Mouse (Mus musculus): ENCODE results near the gene Ccdc97. TPM values are rescaled to one million over a fixed set of nuclear protein-coding genes. Genes with fewer than 3 reads are reported as not detected.

The Ccdc97 gene
- polyA plus RNA-seq, 2 experiments: 28.4 to 64.5 TPM

GRCm38 (mm10) chr7:25671686-25672085, 47.2 kb downstream of the Ccdc97 start:
- H3K27me3 ChIP-seq (ENCODE audit: control insufficient read depth, insufficient read depth, low read length): peaks cover 25% of the 10 kb centered on the region
- DNase-seq (ENCODE audit: low spot score) (no peak), ATAC-seq (ENCODE audit: low FRiP score, low read depth) (no peak)
- peaks cover 21% of the 10 kb centered on the region for H3K36me3 ChIP-seq (ENCODE audit: control insufficient read depth, insufficient read depth, low read length)
- peaks cover 3% of the 10 kb centered on the region; the same call in 1 of the 2 replicates for H3K4me1 ChIP-seq (ENCODE audit: control insufficient read depth, insufficient read depth, low read length)
- no peak for TF ChIP-seq POLR2A (IDR thresholded peaks at IDR 0.05; ENCODE audit: borderline replicate concordance, extremely low read depth, insufficient read depth, insufficient read length)
- 66% methylated on average over 2 of the region's 2 CpGs for WGBS
- H3K27ac ChIP-seq (replicated peaks; ENCODE audit: low read depth, low read length): no peak overlapping the region
- H3K9ac ChIP-seq (ENCODE audit: low read depth, low read length, severe bottlenecking): no peak overlapping the region
- H3K9me3 ChIP-seq (ENCODE audit: control insufficient read depth, low read length): no peaks in the 10 kb centered on the region
- no peak overlapping the region for H3K4me2 ChIP-seq (replicated peaks; ENCODE audit: low read depth, low read length, severe bottlenecking)
- no peak overlapping the region for H3K4me3 ChIP-seq (replicated peaks; ENCODE audit: low read length)

GRCm38 (mm10) chr7:25670096-25670495, 48.8 kb downstream of the Ccdc97 start:
- no peak overlapping the region for H3K4me2 ChIP-seq (replicated peaks; ENCODE audit: low read depth, low read length, severe bottlenecking)
- no peaks in the 10 kb centered on the region for H3K9me3 ChIP-seq (ENCODE audit: control insufficient read depth, low read length)
- peaks cover 3% of the 10 kb centered on the region; the same call in 1 of the 2 replicates for H3K4me1 ChIP-seq (ENCODE audit: control insufficient read depth, insufficient read depth, low read length)
- 93% methylated on average over 4 of the region's 4 CpGs for WGBS
- TF ChIP-seq POLR2A (IDR thresholded peaks at IDR 0.05; ENCODE audit: borderline replicate concordance, extremely low read depth, insufficient read depth, insufficient read length): no peak
- peaks cover 28% of the 10 kb centered on the region for H3K36me3 ChIP-seq (ENCODE audit: control insufficient read depth, insufficient read depth, low read length)
- H3K27me3 ChIP-seq (ENCODE audit: control insufficient read depth, insufficient read depth, low read length): peaks cover 18% of the 10 kb centered on the region
- H3K9ac ChIP-seq (ENCODE audit: low read depth, low read length, severe bottlenecking): no peak overlapping the region
- H3K4me3 ChIP-seq (replicated peaks; ENCODE audit: low read length): no peak overlapping the region
- DNase-seq (ENCODE audit: low spot score) (no peak), ATAC-seq (ENCODE audit: low FRiP score, low read depth) (no peak)
- no peak overlapping the region for H3K27ac ChIP-seq (replicated peaks; ENCODE audit: low read depth, low read length)

GRCm38 (mm10) chr7:25669631-25670030, 49.3 kb downstream of the Ccdc97 start:
- Histone ChIP-seq H3K4me3 (replicated peaks; ENCODE audit: low read length) (no peak overlapping the region), H3K4me1 (ENCODE audit: control insufficient read depth, insufficient read depth, low read length) (no peaks in the 10 kb centered on the region), H3K27me3 (ENCODE audit: control insufficient read depth, insufficient read depth, low read length) (peaks cover 13% of the 10 kb centered on the region), H3K9me3 (ENCODE audit: control insufficient read depth, low read length) (no peaks in the 10 kb centered on the region), H3K27ac (replicated peaks; ENCODE audit: low read depth, low read length) (no peak overlapping the region), H3K4me2 (replicated peaks; ENCODE audit: low read depth, low read length, severe bottlenecking) (no peak overlapping the region), H3K9ac (ENCODE audit: low read depth, low read length, severe bottlenecking) (no peak overlapping the region), H3K36me3 (ENCODE audit: control insufficient read depth, insufficient read depth, low read length) (peaks cover 33% of the 10 kb centered on the region)
- no peak for DNase-seq (ENCODE audit: low spot score)
- TF ChIP-seq POLR2A (IDR thresholded peaks at IDR 0.05; ENCODE audit: borderline replicate concordance, extremely low read depth, insufficient read depth, insufficient read length): no peak
- WGBS: 77% methylated on average over 9 of the region's 9 CpGs
- no peak for ATAC-seq (ENCODE audit: low FRiP score, low read depth)

GRCm38 (mm10) chr7:25669158-25669557, 49.7 kb downstream of the Ccdc97 start:
- no peak for DNase-seq (ENCODE audit: low spot score)
- no peak overlapping the region for H3K4me3 ChIP-seq (replicated peaks; ENCODE audit: low read length)
- H3K36me3 ChIP-seq (ENCODE audit: control insufficient read depth, insufficient read depth, low read length): peaks cover 38% of the 10 kb centered on the region
- H3K4me1 ChIP-seq (ENCODE audit: control insufficient read depth, insufficient read depth, low read length): no peaks in the 10 kb centered on the region
- peaks cover 8% of the 10 kb centered on the region for H3K27me3 ChIP-seq (ENCODE audit: control insufficient read depth, insufficient read depth, low read length)
- no peak for ATAC-seq (ENCODE audit: low FRiP score, low read depth)
- no peaks in the 10 kb centered on the region for H3K9me3 ChIP-seq (ENCODE audit: control insufficient read depth, low read length)
- no peak overlapping the region for H3K4me2 ChIP-seq (replicated peaks; ENCODE audit: low read depth, low read length, severe bottlenecking)
- no peak for TF ChIP-seq POLR2A (IDR thresholded peaks at IDR 0.05; ENCODE audit: borderline replicate concordance, extremely low read depth, insufficient read depth, insufficient read length)
- no peak overlapping the region for H3K9ac ChIP-seq (ENCODE audit: low read depth, low read length, severe bottlenecking)
- 93% methylated on average over 10 of the region's 10 CpGs for WGBS
- H3K27ac ChIP-seq (replicated peaks; ENCODE audit: low read depth, low read length): no peak overlapping the region

- Histone ChIP-seq H3K27ac (replicated peaks; ENCODE audit: low read depth, low read length) (no peak overlapping the region), H3K27me3 (ENCODE audit: control insufficient read depth, insufficient read depth, low read length) (no peaks in the 10 kb centered on the region), H3K9ac (ENCODE audit: low read depth, low read length, severe bottlenecking) (no peak overlapping the region), H3K4me3 (replicated peaks; ENCODE audit: low read length) (no peak overlapping the region), H3K9me3 (ENCODE audit: control insufficient read depth, low read length) (no peaks in the 10 kb centered on the region), H3K4me2 (replicated peaks; ENCODE audit: low read depth, low read length, severe bottlenecking) (no peak overlapping the region), H3K4me1 (ENCODE audit: control insufficient read depth, insufficient read depth, low read length) (no peaks in the 10 kb centered on the region), H3K36me3 (ENCODE audit: control insufficient read depth, insufficient read depth, low read length) (peaks cover 50% of the 10 kb centered on the region)
- ATAC-seq (ENCODE audit: low FRiP score, low read depth): no peak
- TF ChIP-seq POLR2A (IDR thresholded peaks at IDR 0.05; ENCODE audit: borderline replicate concordance, extremely low read depth, insufficient read depth, insufficient read length): no peak
- WGBS: 96% methylated on average over 8 of the region's 8 CpGs
- DNase-seq (ENCODE audit: low spot score): no peak
Observed at GRCm38 (mm10) chr7:25666381-25666780, 52.5 kb downstream of the Ccdc97 start.

Other genes starting within 250 kb of the Ccdc97 start
- gene Ceacam1, start 241.5 kb downstream of the Ccdc97 start, polyA plus RNA-seq (2012; rRNA removed): 1.3 and 1.4 TPM in 2 replicates
- 0.93 and 1.3 TPM in 2 replicates for gene Ceacam1, start 241.5 kb downstream of the Ccdc97 start, polyA plus RNA-seq (2014; fragmentation: Nextera tagmentation; extraction: Ambion mirVana)
- gene Ceacam2, start 179.2 kb downstream of the Ccdc97 start, polyA plus RNA-seq (2012; rRNA removed): 0.03 TPM in 1 of 2 replicates, not detected in the other
- not detected in 2 replicates for gene Ceacam2, start 179.2 kb downstream of the Ccdc97 start, polyA plus RNA-seq (2014; fragmentation: Nextera tagmentation; extraction: Ambion mirVana)
- gene Erich4, start 103.2 kb downstream of the Ccdc97 start, polyA plus RNA-seq (2012; rRNA removed): not detected in 2 replicates
- gene Erich4, start 103.2 kb downstream of the Ccdc97 start, polyA plus RNA-seq (2014; fragmentation: Nextera tagmentation; extraction: Ambion mirVana): not detected in 2 replicates
- gene Dmac2, start 99.7 kb downstream of the Ccdc97 start, polyA plus RNA-seq (2012; rRNA removed): 39.7 and 47.9 TPM in 2 replicates
- gene Dmac2, start 99.7 kb downstream of the Ccdc97 start, polyA plus RNA-seq (2014; fragmentation: Nextera tagmentation; extraction: Ambion mirVana): 32.7 and 34.0 TPM in 2 replicates
- 6.2 and 7.3 TPM in 2 replicates for gene B3gnt8, start 92.4 kb downstream of the Ccdc97 start, polyA plus RNA-seq (2012; rRNA removed)
- 3.4 and 5.1 TPM in 2 replicates for gene B3gnt8, start 92.4 kb downstream of the Ccdc97 start, polyA plus RNA-seq (2014; fragmentation: Nextera tagmentation; extraction: Ambion mirVana)
- gene Bckdha, start 60.1 kb downstream of the Ccdc97 start, polyA plus RNA-seq (2012; rRNA removed): 67.0 and 91.1 TPM in 2 replicates
- gene Bckdha, start 60.1 kb downstream of the Ccdc97 start, polyA plus RNA-seq (2014; fragmentation: Nextera tagmentation; extraction: Ambion mirVana): 54.2 and 59.8 TPM in 2 replicates
- gene Exosc5, start 59.9 kb downstream of the Ccdc97 start, polyA plus RNA-seq (2012; rRNA removed): 64.9 and 77.1 TPM in 2 replicates
- 63.0 and 71.2 TPM in 2 replicates for gene Exosc5, start 59.9 kb downstream of the Ccdc97 start, polyA plus RNA-seq (2014; fragmentation: Nextera tagmentation; extraction: Ambion mirVana)
- gene Tmem91, start 43.9 kb downstream of the Ccdc97 start, polyA plus RNA-seq (2012; rRNA removed): 1.7 and 2.7 TPM in 2 replicates
- gene Tmem91, start 43.9 kb downstream of the Ccdc97 start, polyA plus RNA-seq (2014; fragmentation: Nextera tagmentation; extraction: Ambion mirVana): 3.2 and 3.6 TPM in 2 replicates
- gene B9d2, start 38.3 kb downstream of the Ccdc97 start, polyA plus RNA-seq (2012; rRNA removed): 28.1 and 39.7 TPM in 2 replicates
- 25.1 and 29.2 TPM in 2 replicates for gene B9d2, start 38.3 kb downstream of the Ccdc97 start, polyA plus RNA-seq (2014; fragmentation: Nextera tagmentation; extraction: Ambion mirVana)
- 16.8 and 19.1 TPM in 2 replicates for gene Tgfb1, start 32.1 kb downstream of the Ccdc97 start, polyA plus RNA-seq (2012; rRNA removed)
- gene Tgfb1, start 32.1 kb downstream of the Ccdc97 start, polyA plus RNA-seq (2014; fragmentation: Nextera tagmentation; extraction: Ambion mirVana): 2.5 and 3.6 TPM in 2 replicates
- 66.8 and 73.4 TPM in 2 replicates for gene Hnrnpul1, start 35.7 kb upstream of the Ccdc97 start, polyA plus RNA-seq (2012; rRNA removed)
- 77.1 and 80.7 TPM in 2 replicates for gene Hnrnpul1, start 35.7 kb upstream of the Ccdc97 start, polyA plus RNA-seq (2014; fragmentation: Nextera tagmentation; extraction: Ambion mirVana)
- 80.2 and 94.4 TPM in 2 replicates for gene Axl, start 69.6 kb upstream of the Ccdc97 start, polyA plus RNA-seq (2012; rRNA removed)
- 111 and 132 TPM in 2 replicates for gene Axl, start 69.6 kb upstream of the Ccdc97 start, polyA plus RNA-seq (2014; fragmentation: Nextera tagmentation; extraction: Ambion mirVana)
- gene Cyp2s1, start 97.8 kb upstream of the Ccdc97 start, polyA plus RNA-seq (2012; rRNA removed): 2.6 and 3.3 TPM in 2 replicates
- 1.6 and 2.0 TPM in 2 replicates for gene Cyp2s1, start 97.8 kb upstream of the Ccdc97 start, polyA plus RNA-seq (2014; fragmentation: Nextera tagmentation; extraction: Ambion mirVana)
- gene Cyp2b10, start 178.5 kb upstream of the Ccdc97 start, polyA plus RNA-seq (2012; rRNA removed): not detected in 2 replicates
- gene Cyp2b10, start 178.5 kb upstream of the Ccdc97 start, polyA plus RNA-seq (2014; fragmentation: Nextera tagmentation; extraction: Ambion mirVana): not detected in 2 replicates

All from limb, embryonic 14.5 days (tissue).